Mouse (Mus musculus) neural tube, embryonic 11.5 days (tissue): ENCODE results near the gene Catsperz. TPM values are rescaled to one million over a fixed set of nuclear protein-coding genes. Genes with fewer than 3 reads are reported as not detected.

Experiments used
- ATAC-seq: fragments of 200-750 bp; cut with Nextera tagmentation; 2 replicates; pipeline ENCODE4 v1.8.0; 2017; ENCODE audit warnings: moderate number of reproducible peaks, mild to moderate bottlenecking, moderate TSS enrichment, moderate library complexity; ENCODE audit not compliant: insufficient read depth, low FRiP score, low TSS enrichment
- DNase-seq: peaks from one replicate; pipeline ENCODE4 v3.0.0-alpha.2; 2015; ENCODE audit warnings: low spot score
- H3K27ac ChIP-seq: fragments of 300-500 bp; sonication (generic); 2 replicates; pipeline ENCODE4 v1.5.1; 2014; ENCODE audit warnings: low read depth, mild to moderate bottlenecking, low read length
- H3K27me3 ChIP-seq: fragments of 300-500 bp; sonication (generic); 2 replicates; pipeline ENCODE4 v1.6.1; 2014; ENCODE audit warnings: mild to moderate bottlenecking, low read length, mixed read lengths; ENCODE audit not compliant: control insufficient read depth, insufficient read depth
- H3K36me3 ChIP-seq: fragments of 300-500 bp; sonication (generic); 2 replicates; pipeline ENCODE4 v1.6.1; 2014; ENCODE audit warnings: mild to moderate bottlenecking, low read length, moderate library complexity, mixed read lengths; ENCODE audit not compliant: control insufficient read depth, insufficient read depth
- H3K4me1 ChIP-seq: fragments of 300-500 bp; sonication (generic); 2 replicates; pipeline ENCODE4 v1.6.1; 2014; ENCODE audit warnings: low read length, mixed read lengths; ENCODE audit not compliant: control insufficient read depth, insufficient read depth
- H3K4me2 ChIP-seq: fragments of 300-500 bp; sonication (generic); 2 replicates; pipeline ENCODE4 v1.6.1; 2014; ENCODE audit warnings: low read depth, mild to moderate bottlenecking, moderate library complexity
- H3K4me3 ChIP-seq: fragments of 300-500 bp; sonication (generic); 2 replicates; pipeline ENCODE4 v1.5.1; 2014; ENCODE audit warnings: low read depth, low read length
- H3K9ac ChIP-seq: fragments of 300-500 bp; sonication (generic); 2 replicates; pipeline ENCODE4 v1.6.1; 2014; ENCODE audit warnings: mild to moderate bottlenecking, low read length
- H3K9me3 ChIP-seq: fragments of 300-500 bp; sonication (generic); 2 replicates; pipeline ENCODE4 v1.6.1; 2016; ENCODE audit warnings: low read length; ENCODE audit not compliant: control insufficient read depth
- WGBS: fragments of 180-500 bp; shearing (Covaris S2); extraction: QIAGEN DNeasy Blood & Tissue Kit; methylation state at CpG from one replicate; pipeline ENCODE4 v1.1.7; 2014; 5-methylcytosine and 5-hydroxymethylcytosine counted together
- polyA plus RNA-seq: library from polyadenylated mRNA; unstranded; fragments of >200 nt; fragmentation: Nextera tagmentation; extraction: Ambion mirVana; gene quantifications from 2 replicates; pipeline ENCODE4 v1.2.1, GENCODE M21; 2014

Catsperz gene
- polyA plus RNA-seq, 1 experiment from 2014 or later = 0.77 TPM

GRCm38 (mm10) chr19:6969291-6969664 is 44.1 kb upstream of the Catsperz start:
- Histone ChIP-seq H3K4me3 (peak overlapping the region; percentile 45), H3K27ac (no peak overlapping the region), H3K9me3 (no peaks in the 10 kb centered on the region), H3K9ac (peak overlapping the region; percentile 58), H3K4me1 (peaks cover 19% of the 10 kb centered on the region), H3K27me3 (0 out of 2 replicates have a peak, but pooled peaks cover 7% of the 10 kb centered on the region), H3K4me2 (peak overlapping the region; percentile 50), H3K36me3 (no peaks in the 10 kb centered on the region; the same call in 1 of the 2 replicates)
- WGBS = 2% methylated on average over 19 of the region's 20 CpGs
- no peak for DNase-seq
- no peak for ATAC-seq

- Histone ChIP-seq H3K4me2 (peak overlapping the region; percentile 50), H3K36me3 (no peaks in the 10 kb centered on the region; the same call in 1 of the 2 replicates), H3K4me1 (peaks cover 15% of the 10 kb centered on the region), H3K4me3 (peak overlapping the region; percentile 45), H3K9ac (peak overlapping the region; percentile 58; the same call in 1 of the 2 replicates), H3K9me3 (no peaks in the 10 kb centered on the region), H3K27ac (no peak overlapping the region), H3K27me3 (0 out of 2 replicates have a peak, but pooled peaks cover 7% of the 10 kb centered on the region)
- no peak for DNase-seq
- no peak for ATAC-seq
- WGBS = 12% methylated on average over 15 of the region's 15 CpGs
Measured at GRCm38 (mm10) chr19:6968491-6969271, 43.5 kb upstream of the Catsperz start.

- Histone ChIP-seq H3K4me2 (no peak overlapping the region), H3K4me3 (no peak overlapping the region), H3K27me3 (no peaks in the 10 kb centered on the region), H3K4me1 (peaks cover 4% of the 10 kb centered on the region; the same call in 1 of the 2 replicates), H3K27ac (no peak overlapping the region), H3K36me3 (0 out of 2 replicates have a peak, but pooled peaks cover 3% of the 10 kb centered on the region), H3K9ac (no peak overlapping the region), H3K9me3 (no peaks in the 10 kb centered on the region)
- WGBS = 84% methylated on average over 10 of the region's 10 CpGs
- DNase-seq = no peak
- no peak for ATAC-seq
Measured at GRCm38 (mm10) chr19:6956461-6956860, 31.3 kb upstream of the Catsperz start.

GRCm38 (mm10) chr19:6955424-6955823 is 30.2 kb upstream of the Catsperz start:
- H3K9ac ChIP-seq = no peak overlapping the region

GRCm38 (mm10) chr19:6954046-6954445 is 28.9 kb upstream of the Catsperz start:
- no peaks in the 10 kb centered on the region for H3K27me3 ChIP-seq
- H3K4me1 ChIP-seq = peaks cover 10% of the 10 kb centered on the region
- H3K27ac ChIP-seq = no peak overlapping the region
- ATAC-seq = no peak
- 60% methylated on average over 9 of the region's 9 CpGs for WGBS
- no peak for DNase-seq
- no peak overlapping the region for H3K4me2 ChIP-seq
- no peak overlapping the region for H3K4me3 ChIP-seq
- H3K9me3 ChIP-seq = no peaks in the 10 kb centered on the region
- 0 out of 2 replicates have a peak, but pooled peaks cover 3% of the 10 kb centered on the region for H3K36me3 ChIP-seq
- no peak overlapping the region for H3K9ac ChIP-seq

More at GRCm38 (mm10) chr19:6955424-6955823, 30.2 kb upstream of the Catsperz start:
- DNase-seq (no peak), ATAC-seq (no peak)
- H3K9me3 ChIP-seq = no peaks in the 10 kb centered on the region
- no peaks in the 10 kb centered on the region for H3K27me3 ChIP-seq
- no peak overlapping the region for H3K4me3 ChIP-seq
- no peak overlapping the region for H3K4me2 ChIP-seq
- no peak overlapping the region for H3K27ac ChIP-seq
- 87% methylated on average over 7 of the region's 7 CpGs for WGBS
- H3K4me1 ChIP-seq = peaks cover 4% of the 10 kb centered on the region; the same call in 1 of the 2 replicates
- H3K36me3 ChIP-seq = 0 out of 2 replicates have a peak, but pooled peaks cover 3% of the 10 kb centered on the region

- WGBS = 34% methylated on average over 3 of the region's 3 CpGs
- H3K4me1 ChIP-seq = peaks cover 10% of the 10 kb centered on the region
- no peaks in the 10 kb centered on the region for H3K9me3 ChIP-seq
- peak overlapping the region; percentile 81 for H3K4me2 ChIP-seq
- ATAC-seq (no peak), DNase-seq (no peak)
- no peaks in the 10 kb centered on the region for H3K27me3 ChIP-seq
- no peaks in the 10 kb centered on the region for H3K36me3 ChIP-seq
- peak overlapping the region; percentile 63 for H3K4me3 ChIP-seq
- peak overlapping the region; percentile 86 for H3K9ac ChIP-seq
- no peak overlapping the region for H3K27ac ChIP-seq
Measured at GRCm38 (mm10) chr19:6952712-6953037, 27.5 kb upstream of the Catsperz start.

GRCm38 (mm10) chr19:6951994-6952711 is 27.0 kb upstream of the Catsperz start:
- 4% methylated on average over 31 of the region's 31 CpGs for WGBS
- H3K4me3 ChIP-seq = peak overlapping the region; percentile 63
- peak overlapping the region; percentile 81 for H3K4me2 ChIP-seq
- H3K9me3 ChIP-seq = no peaks in the 10 kb centered on the region
- H3K27ac ChIP-seq = peak overlapping the region; percentile 97
- DNase-seq (peak; percentile 56), ATAC-seq (peak; percentile 43)
- peak overlapping the region; percentile 86 for H3K9ac ChIP-seq
- peaks cover 10% of the 10 kb centered on the region for H3K4me1 ChIP-seq
- H3K36me3 ChIP-seq = no peaks in the 10 kb centered on the region
- H3K27me3 ChIP-seq = no peaks in the 10 kb centered on the region

GRCm38 (mm10) chr19:6951381-6951968 is 26.3 kb upstream of the Catsperz start:
- Histone ChIP-seq H3K27me3 (no peaks in the 10 kb centered on the region), H3K9me3 (no peaks in the 10 kb centered on the region), H3K4me1 (peaks cover 10% of the 10 kb centered on the region), H3K9ac (peak overlapping the region; percentile 86), H3K4me3 (peak overlapping the region; percentile 63), H3K27ac (peak overlapping the region; percentile 97), H3K36me3 (no peaks in the 10 kb centered on the region), H3K4me2 (peak overlapping the region; percentile 81)
- under 1% methylated on average over 35 of the region's 35 CpGs for WGBS
- DNase-seq (peak; percentile 94), ATAC-seq (peak; percentile 74)
